Mouse (Mus musculus): ENCODE results near the gene Zfyve27.

- TF ChIP-seq CTCF (IDR thresholded peaks at IDR 0.05; ENCODE audit: low read depth, low read length) (no peak), POLR2A (IDR thresholded peaks at IDR 0.05; ENCODE audit: extremely low read depth, insufficient read depth, low read length) (no peak)
Observed at GRCm38 (mm10) chr19:42205201-42205600, 41.5 kb downstream of the Zfyve27 start.
